Mouse (Mus musculus) cerebellum, postnatal 10 days (tissue): ENCODE data around the gene Akr1b8.
A peak's percentile ranks its signal among the peaks of the same experiment; 100 is the strongest.
"Not testable (repeated sequence)": the region's sequence is repeated elsewhere in the genome, so short reads cannot be mapped to it uniquely, and the experiment has no call there.

Experiments
- DNase-seq, 2 experiments: peaks; one replicate each; pipeline ENCODE4 v3.0.0; 2021; ENCODE audit warnings: mixed read lengths in 2 of 2

Gene Akr1b8

DNA sequence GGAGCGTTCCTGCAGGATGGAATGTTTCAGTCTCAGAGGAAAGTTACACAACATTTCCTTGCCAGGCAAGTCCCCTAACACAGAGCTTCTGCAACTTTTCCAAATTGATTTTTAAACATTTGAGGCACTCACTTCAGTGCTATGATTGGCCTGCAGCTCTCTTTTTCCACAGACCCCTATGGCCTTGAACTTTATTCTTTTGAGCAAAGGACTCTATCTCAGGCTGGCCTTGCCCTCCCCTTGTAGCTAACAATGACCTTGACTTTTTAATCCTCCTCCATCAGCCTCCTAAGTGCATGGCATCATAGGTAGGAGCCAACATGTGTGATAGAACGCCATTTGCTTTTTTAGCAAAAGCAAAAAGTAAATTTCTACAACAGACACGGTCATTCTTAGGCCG is 52.8 kb downstream of the Akr1b8 start:
- no peak for DNase-seq

DNA sequence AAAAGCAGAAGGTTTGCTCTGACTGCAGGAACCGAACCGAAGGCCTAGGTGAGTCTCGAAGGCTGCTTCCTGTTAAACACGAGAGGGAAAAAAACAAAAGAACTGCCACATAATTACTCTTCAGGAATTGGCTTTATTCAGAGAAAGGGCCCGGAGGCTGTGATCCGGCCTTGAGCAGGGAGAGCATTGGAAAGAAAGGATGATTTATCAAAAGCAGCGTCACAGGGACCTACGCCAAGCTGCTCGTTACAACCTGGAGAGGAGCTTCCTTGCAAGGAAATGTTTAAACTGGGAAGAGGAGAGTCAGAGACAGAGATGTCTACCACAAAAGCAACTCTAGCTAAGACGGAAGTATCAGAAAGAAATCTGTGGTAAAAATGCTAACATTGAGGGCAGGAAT is 53.5 kb downstream of the Akr1b8 start:
- no peak for DNase-seq

DNA sequence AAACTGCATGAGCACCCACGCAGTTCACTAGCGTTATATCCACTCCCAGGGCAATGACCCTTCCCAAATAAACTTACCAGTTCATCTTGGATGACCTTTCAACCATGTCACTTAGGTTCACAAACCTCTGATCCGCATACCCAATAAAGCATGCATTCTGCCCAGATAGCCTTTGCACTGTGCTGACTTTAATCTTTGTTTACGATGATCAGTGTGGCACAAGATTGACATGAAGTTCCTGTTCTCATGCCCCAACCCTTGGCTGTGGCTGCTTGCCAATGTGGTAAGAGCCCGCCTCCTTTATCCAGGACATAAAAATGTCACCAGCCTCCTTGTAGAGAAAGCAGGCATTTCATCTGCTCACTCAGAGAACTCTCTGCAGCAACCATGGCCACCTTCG is 58.1 kb downstream of the Akr1b8 start, which contains the start of gene Akr1b7:
Gene Akr1b7, plus strand, starts transcription at position 312 of the 400 bp plus-strand sequence.
- peak in 1 of 2 experiments; percentile 17 for DNase-seq

DNA sequence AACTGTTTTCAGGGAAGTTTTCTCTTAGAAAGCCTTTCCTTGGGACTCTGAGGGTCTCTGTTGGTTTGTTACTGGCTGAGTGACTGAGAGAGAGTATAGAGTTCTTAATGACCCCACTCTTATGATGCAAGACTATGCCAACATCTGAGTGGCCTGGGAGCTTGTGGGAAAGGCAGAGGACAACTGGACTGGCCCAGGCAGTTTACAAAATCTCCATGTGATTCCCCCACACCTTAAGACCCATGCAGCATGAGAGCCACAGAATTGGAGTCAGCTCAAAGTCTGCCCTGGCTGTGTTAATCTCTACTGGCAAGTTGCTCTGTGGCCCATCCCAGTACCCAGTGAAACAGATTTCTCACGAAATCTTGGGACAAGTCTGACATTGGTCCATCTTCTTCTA is 58.8 kb downstream of the Akr1b8 start:
- no peak for DNase-seq

DNA sequence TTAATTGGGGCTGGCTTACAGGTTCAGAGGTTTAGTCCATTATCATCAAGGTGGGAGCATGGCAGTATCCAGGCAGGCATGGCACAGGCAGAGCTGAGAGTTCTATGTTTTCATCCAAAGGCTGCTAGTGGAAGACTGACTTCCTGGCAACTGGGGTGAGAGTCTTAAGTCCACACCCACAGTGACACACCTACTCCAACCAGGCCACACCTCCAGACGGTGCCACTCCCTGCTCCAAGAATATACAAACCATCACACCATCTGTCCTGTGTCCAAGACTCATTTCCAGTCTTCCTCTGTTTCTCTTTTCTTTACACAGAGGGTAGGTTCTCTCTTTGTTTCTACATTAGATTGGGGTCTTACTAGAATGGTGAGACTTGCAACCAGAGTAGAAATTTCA is 59.5 kb downstream of the Akr1b8 start:
- DNase-seq: not testable (repeated sequence)

DNA sequence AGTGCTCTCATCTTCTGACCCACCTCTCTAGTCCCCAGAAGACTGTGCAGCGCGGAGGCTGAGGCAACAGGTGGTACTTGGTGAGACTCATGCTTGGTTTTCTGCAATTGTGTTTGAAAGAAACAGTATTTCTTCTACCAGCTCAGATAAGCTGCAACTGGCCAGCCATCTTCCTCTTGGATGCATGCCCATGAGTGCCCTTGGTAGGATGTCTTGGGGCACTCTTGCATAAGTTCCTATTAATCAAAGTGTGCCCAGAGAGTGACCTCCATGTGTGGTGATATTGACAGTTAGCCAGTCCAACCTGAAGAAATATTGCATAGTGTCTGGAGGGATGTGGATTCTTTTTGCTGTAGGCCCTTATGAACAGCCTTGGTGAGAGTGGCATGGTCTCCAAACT is 62.6 kb downstream of the Akr1b8 start:
- DNase-seq: no peak
